Mouse (Mus musculus) liver, embryonic 14.5 days (tissue): ENCODE measurements at regions not wholly inside any gene's neighbourhood (a gene's known extent, or its start where the extent isn't known, plus 50 kb on each side); places are given as distances from the start of the nearest gene placed in this dataset.

ENCODE experiments used
- CTCF ChIP-seq: IDR thresholded peaks from 2 replicates; pipeline ENCODE4 v1.5.1; 2016; ENCODE audit warnings: antibody characterized with exemption, low read depth, control low read depth
- EP300 ChIP-seq: IDR thresholded peaks from 2 replicates; pipeline ENCODE4 v1.6.1; 2016; ENCODE audit warnings: antibody characterized with exemption, low read depth

GRCm38 (mm10) chr5:64703091-64703872 is 99.9 kb upstream of the Klf3 start:
- TF ChIP-seq CTCF (no peak), EP300 (no peak)
